Mouse (Mus musculus): Measurements from ENCODE around the gene Mad2l2. TPM values are rescaled to one million over a fixed set of nuclear protein-coding genes. Genes with fewer than 3 reads are reported as not detected.

The Mad2l2 gene
- polyA plus RNA-seq, 1 experiment = 17.8 TPM

DNA sequence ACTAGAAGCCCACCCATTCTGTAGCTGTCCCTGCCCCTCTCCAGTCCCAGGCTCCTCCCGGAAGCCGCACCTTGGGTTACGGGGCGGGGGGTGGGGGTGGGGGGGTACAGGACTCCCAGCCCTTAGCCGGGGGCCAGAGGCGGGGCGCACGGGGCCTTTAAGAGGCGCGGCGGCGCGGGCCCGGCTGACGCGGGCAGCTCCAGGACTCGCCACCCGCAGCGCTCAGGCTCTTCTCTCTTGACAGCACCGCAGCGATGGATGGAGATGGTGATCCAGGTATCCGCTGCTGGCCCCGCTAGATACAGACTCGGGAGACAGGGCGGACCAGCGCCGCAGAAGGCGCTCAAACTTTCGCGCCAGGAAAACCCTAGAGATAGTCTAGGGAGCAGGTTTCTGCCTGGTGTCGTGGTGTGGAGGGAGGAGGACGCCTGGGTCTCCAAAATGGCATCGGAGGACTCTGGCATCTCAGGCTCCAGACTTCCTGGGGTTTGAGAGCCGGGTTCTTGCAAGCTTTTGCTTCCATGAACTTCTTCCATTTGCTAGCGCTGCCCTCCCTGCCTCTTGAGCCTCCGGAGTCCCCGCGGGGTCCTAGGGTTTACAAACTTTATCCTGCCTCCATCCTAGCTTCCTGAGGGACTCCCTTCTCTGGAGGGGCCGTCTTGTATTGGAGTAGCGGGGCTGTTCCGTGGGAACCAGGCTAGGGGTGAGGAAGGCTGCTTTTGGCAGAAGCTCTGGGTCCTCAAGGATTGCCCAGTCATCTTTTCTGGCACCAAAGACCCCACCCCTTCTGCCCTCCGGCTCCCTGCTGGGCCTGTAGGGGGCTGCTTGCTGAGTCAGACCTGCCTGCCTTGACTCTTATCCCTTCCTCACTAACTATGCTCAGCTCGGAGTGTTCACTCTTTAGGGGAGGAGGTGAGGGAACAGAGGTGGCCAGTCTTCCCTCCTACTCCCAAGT lies 30.5 kb downstream of the Mad2l2 start, which contains the start of the genes Fbxo44 and Fbxo2:
Fbxo44 (minus strand) TSS at position 47 of the 955 bp plus-strand sequence.
Fbxo2 (plus strand) TSS at position 186 of the 955 bp plus-strand sequence.
- Histone ChIP-seq H3K36me3 (ENCODE audit: control insufficient read depth, insufficient read depth, low read length) (no peaks in the 10 kb centered on the region; the same call in 1 of the 2 replicates), H3K4me3 (ENCODE audit: low read depth, low read length) (peak within 1 kb of the TSS; percentile 74), H3K27me3 (ENCODE audit: control insufficient read depth, insufficient read depth, low read length) (peaks cover 36% of the 10 kb centered on the region), H3K4me1 (ENCODE audit: control insufficient read depth, insufficient read depth, insufficient read length, low read length) (peaks cover 15% of the 10 kb centered on the region; the same call in 1 of the 2 replicates), H3K27ac (ENCODE audit: insufficient read depth, low read depth, low read length) (no peak within 1 kb of the TSS)
- TF ChIP-seq CTCF (IDR thresholded peaks at IDR 0.05; ENCODE audit: extremely low read depth, insufficient read length, insufficient replicate concordance, low read depth, low read length) = no peak
- no peak for TF ChIP-seq POLR2A (IDR thresholded peaks at IDR 0.05; ENCODE audit: low read depth, low read length)
- WGBS = 3% methylated on average over 43 of the region's 43 CpGs

DNA sequence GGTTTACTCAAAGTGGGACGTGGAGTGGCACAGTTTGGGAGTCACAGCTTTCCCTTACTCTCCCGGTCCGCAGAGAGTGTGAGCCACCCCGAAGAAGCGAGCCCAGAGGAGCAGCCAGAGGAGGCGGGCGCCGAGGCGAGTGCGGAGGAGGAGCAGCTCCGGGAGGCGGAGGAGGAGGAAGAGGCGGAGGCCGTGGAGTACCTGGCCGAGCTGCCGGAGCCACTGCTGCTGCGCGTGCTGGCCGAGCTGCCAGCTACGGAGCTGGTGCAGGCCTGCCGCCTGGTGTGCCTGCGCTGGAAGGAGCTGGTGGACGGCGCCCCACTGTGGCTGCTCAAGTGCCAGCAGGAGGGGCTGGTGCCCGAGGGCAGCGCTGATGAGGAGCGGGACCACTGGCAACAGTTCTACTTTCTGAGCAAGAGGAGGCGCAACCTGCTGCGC lies 33.8 kb downstream of the Mad2l2 start:
- Histone ChIP-seq H3K4me1 (ENCODE audit: control insufficient read depth, insufficient read depth, insufficient read length, low read length) (peaks cover 11% of the 10 kb centered on the region; the same call in 1 of the 2 replicates), H3K4me3 (ENCODE audit: low read depth, low read length) (peak overlapping the region; percentile 34), H3K36me3 (ENCODE audit: control insufficient read depth, insufficient read depth, low read length) (no peaks in the 10 kb centered on the region), H3K27me3 (ENCODE audit: control insufficient read depth, insufficient read depth, low read length) (peaks cover 44% of the 10 kb centered on the region), H3K27ac (ENCODE audit: insufficient read depth, low read depth, low read length) (no peak overlapping the region)
- under 1% methylated on average over 29 of the region's 29 CpGs for WGBS
- TF ChIP-seq CTCF (IDR thresholded peaks at IDR 0.05; ENCODE audit: extremely low read depth, insufficient read length, insufficient replicate concordance, low read depth, low read length) (peak; percentile 47), POLR2A (IDR thresholded peaks at IDR 0.05; ENCODE audit: low read depth, low read length) (no peak)

DNA sequence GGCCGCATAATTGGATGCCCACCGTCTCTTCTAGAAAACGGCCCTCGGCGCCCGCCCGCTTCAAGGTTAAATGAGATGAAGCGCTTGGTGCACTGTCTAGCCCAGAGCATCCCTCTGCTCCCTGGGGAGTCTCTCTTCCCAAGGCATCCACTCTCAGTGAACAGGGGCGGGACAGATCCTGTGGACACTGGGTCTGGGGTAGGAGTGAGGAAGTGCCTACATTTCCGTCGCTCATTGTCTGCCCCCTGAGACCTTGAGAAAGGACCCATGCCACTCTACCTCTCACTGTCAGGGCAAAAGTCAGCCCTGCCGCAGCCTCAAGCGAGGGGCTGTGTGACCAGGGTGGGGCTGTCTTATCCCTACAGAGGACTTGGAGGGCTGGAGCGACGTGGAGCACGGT lies 34.3 kb downstream of the Mad2l2 start:
- no peak for TF ChIP-seq POLR2A (IDR thresholded peaks at IDR 0.05; ENCODE audit: low read depth, low read length)
- TF ChIP-seq CTCF (IDR thresholded peaks at IDR 0.05; ENCODE audit: extremely low read depth, insufficient read length, insufficient replicate concordance, low read depth, low read length) = no peak
- peak overlapping the region; percentile 34 for H3K4me3 ChIP-seq (ENCODE audit: low read depth, low read length)
- 4% methylated on average over 16 of the region's 16 CpGs for WGBS
- peaks cover 44% of the 10 kb centered on the region for H3K27me3 ChIP-seq (ENCODE audit: control insufficient read depth, insufficient read depth, low read length)
- H3K27ac ChIP-seq (ENCODE audit: insufficient read depth, low read depth, low read length) = no peak overlapping the region
- H3K4me1 ChIP-seq (ENCODE audit: control insufficient read depth, insufficient read depth, insufficient read length, low read length) = peaks cover 11% of the 10 kb centered on the region; the same call in 1 of the 2 replicates
- H3K36me3 ChIP-seq (ENCODE audit: control insufficient read depth, insufficient read depth, low read length) = no peaks in the 10 kb centered on the region

DNA sequence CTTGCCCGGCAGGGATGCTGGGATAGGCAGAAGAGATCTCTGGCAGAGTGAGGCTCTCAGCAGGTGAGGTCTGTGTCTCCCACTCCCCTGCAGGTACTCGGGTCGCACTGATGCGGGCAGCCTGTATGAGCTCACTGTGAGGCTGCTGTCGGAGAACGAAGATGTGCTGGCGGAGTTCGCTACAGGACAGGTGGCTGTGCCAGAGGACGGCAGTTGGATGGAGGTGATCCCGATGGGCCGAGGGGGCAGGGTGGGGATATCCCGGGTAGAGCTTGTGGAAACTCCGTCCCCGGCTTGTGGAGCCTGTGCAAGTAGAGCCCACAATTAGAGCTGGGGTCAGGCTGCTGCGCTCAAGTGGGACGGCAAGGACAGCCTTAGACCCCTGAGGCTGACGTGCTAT lies 35.4 kb downstream of the Mad2l2 start:
- Histone ChIP-seq H3K27ac (ENCODE audit: insufficient read depth, low read depth, low read length) (no peak overlapping the region), H3K27me3 (ENCODE audit: control insufficient read depth, insufficient read depth, low read length) (peaks cover 38% of the 10 kb centered on the region), H3K36me3 (ENCODE audit: control insufficient read depth, insufficient read depth, low read length) (no peaks in the 10 kb centered on the region), H3K4me1 (ENCODE audit: control insufficient read depth, insufficient read depth, insufficient read length, low read length) (peaks cover 11% of the 10 kb centered on the region; the same call in 1 of the 2 replicates), H3K4me3 (ENCODE audit: low read depth, low read length) (no peak overlapping the region)
- no peak for TF ChIP-seq POLR2A (IDR thresholded peaks at IDR 0.05; ENCODE audit: low read depth, low read length)
- TF ChIP-seq CTCF (IDR thresholded peaks at IDR 0.05; ENCODE audit: extremely low read depth, insufficient read length, insufficient replicate concordance, low read depth, low read length) = no peak
- WGBS = 7% methylated on average over 17 of the region's 17 CpGs

DNA sequence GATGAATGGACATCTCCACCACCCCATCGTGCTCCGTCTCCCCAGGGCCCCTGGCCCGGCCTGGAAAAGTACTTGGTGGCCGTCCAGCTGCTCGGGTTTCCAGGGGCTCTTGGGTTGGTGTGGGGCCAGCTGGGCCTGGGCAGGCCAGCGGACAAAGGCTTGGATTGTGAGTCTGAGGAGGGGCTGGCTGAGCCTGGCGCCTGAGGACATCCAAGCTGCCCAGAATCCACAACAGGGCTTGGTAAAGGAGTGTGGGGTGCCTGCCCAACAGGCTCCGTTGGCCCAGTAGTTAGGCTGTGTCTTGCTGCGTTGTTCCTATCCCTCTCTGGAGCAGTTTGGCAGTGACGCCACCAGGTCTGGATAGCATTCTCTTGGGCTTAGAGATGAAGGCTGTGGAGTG lies 36.2 kb downstream of the Mad2l2 start:
- H3K36me3 ChIP-seq (ENCODE audit: control insufficient read depth, insufficient read depth, low read length) = no peaks in the 10 kb centered on the region
- H3K27ac ChIP-seq (ENCODE audit: insufficient read depth, low read depth, low read length) = no peak overlapping the region
- H3K4me1 ChIP-seq (ENCODE audit: control insufficient read depth, insufficient read depth, insufficient read length, low read length) = peaks cover 9% of the 10 kb centered on the region; the same call in 1 of the 2 replicates
- TF ChIP-seq CTCF (IDR thresholded peaks at IDR 0.05; ENCODE audit: extremely low read depth, insufficient read length, insufficient replicate concordance, low read depth, low read length) = no peak
- no peak for TF ChIP-seq POLR2A (IDR thresholded peaks at IDR 0.05; ENCODE audit: low read depth, low read length)
- peaks cover 30% of the 10 kb centered on the region for H3K27me3 ChIP-seq (ENCODE audit: control insufficient read depth, insufficient read depth, low read length)
- WGBS = 17% methylated on average over 10 of the region's 10 CpGs
- H3K4me3 ChIP-seq (ENCODE audit: low read depth, low read length) = peak overlapping the region; percentile 7; the same call in 1 of the 2 replicates

DNA sequence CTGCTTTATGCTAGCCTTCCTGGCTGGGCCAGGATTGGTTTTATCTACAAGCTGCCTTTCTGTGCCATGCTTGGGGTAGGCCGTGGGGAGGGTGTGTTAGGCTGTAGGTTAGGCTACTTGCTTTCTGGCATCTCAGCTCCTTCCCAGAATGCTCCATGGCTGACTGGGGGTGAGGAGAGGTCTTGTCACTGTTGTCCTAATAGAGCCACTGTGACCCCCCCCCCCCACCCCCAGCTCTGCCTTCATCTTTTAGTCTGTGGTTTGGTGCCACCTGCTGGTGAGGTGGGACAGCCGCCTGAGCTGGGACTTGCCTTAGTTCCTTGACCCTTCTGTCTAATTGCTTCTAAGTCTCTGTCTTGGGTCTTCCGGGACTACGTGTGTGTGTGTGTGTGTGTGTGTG lies 36.8 kb downstream of the Mad2l2 start:
- H3K36me3 ChIP-seq (ENCODE audit: control insufficient read depth, insufficient read depth, low read length) = no peaks in the 10 kb centered on the region
- 23% methylated on average over 4 of the region's 4 CpGs for WGBS
- H3K27me3 ChIP-seq (ENCODE audit: control insufficient read depth, insufficient read depth, low read length) = peaks cover 27% of the 10 kb centered on the region
- peak overlapping the region; percentile 7; the same call in 1 of the 2 replicates for H3K4me3 ChIP-seq (ENCODE audit: low read depth, low read length)
- TF ChIP-seq POLR2A (IDR thresholded peaks at IDR 0.05; ENCODE audit: low read depth, low read length) (no peak), CTCF (IDR thresholded peaks at IDR 0.05; ENCODE audit: extremely low read depth, insufficient read length, insufficient replicate concordance, low read depth, low read length) (peak; percentile 66; the same call in 1 of the 2 replicates)
- H3K4me1 ChIP-seq (ENCODE audit: control insufficient read depth, insufficient read depth, insufficient read length, low read length) = peaks cover 9% of the 10 kb centered on the region; the same call in 1 of the 2 replicates
- no peak overlapping the region for H3K27ac ChIP-seq (ENCODE audit: insufficient read depth, low read depth, low read length)

DNA sequence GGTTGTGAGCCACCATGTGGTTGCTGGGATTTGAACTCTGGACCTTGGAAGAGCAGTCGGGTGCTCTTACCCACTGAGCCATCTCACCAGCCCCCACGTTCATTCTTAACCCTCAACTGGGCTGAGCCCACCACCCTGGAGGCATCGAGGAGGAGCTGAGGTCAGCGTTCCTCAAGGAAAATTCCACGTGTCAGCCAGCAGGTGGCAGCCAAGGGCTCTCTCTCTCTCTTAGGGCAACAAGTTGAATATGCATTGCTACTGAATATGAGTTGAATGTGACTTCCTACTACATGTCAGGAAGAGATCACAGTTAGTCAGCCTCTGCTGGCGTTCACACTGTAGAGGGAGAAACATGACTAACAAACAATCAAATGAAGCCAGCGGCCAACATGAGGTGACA lies 38.1 kb downstream of the Mad2l2 start:
- Histone ChIP-seq H3K27ac (ENCODE audit: insufficient read depth, low read depth, low read length) (no peak overlapping the region), H3K36me3 (ENCODE audit: control insufficient read depth, insufficient read depth, low read length) (no peaks in the 10 kb centered on the region), H3K4me1 (ENCODE audit: control insufficient read depth, insufficient read depth, insufficient read length, low read length) (peaks cover 9% of the 10 kb centered on the region; the same call in 1 of the 2 replicates), H3K27me3 (ENCODE audit: control insufficient read depth, insufficient read depth, low read length) (peaks cover 29% of the 10 kb centered on the region), H3K4me3 (ENCODE audit: low read depth, low read length) (no peak overlapping the region)
- 19% methylated on average over 7 of the region's 7 CpGs for WGBS
- TF ChIP-seq POLR2A (IDR thresholded peaks at IDR 0.05; ENCODE audit: low read depth, low read length) (no peak), CTCF (IDR thresholded peaks at IDR 0.05; ENCODE audit: extremely low read depth, insufficient read length, insufficient replicate concordance, low read depth, low read length) (peak; percentile 79; the same call in 1 of the 2 replicates)
